Mouse (Mus musculus): Measurements from ENCODE around the gene Bphl. TPM values are rescaled to one million over a fixed set of nuclear protein-coding genes. Genes with fewer than 3 reads are reported as not detected.
"Not testable (repeated sequence)": the region's sequence is repeated elsewhere in the genome, so short reads cannot be mapped to it uniquely, and the experiment has no call there.

Gene Bphl
- polyA plus RNA-seq, 1 experiment from 2014 or later, result 168 TPM

- H3K9me3 ChIP-seq (replicated peaks; ENCODE audit: low read length), result no peaks in the 10 kb centered on the region
- WGBS, result 87% methylated on average over 9 of the region's 9 CpGs
These were observed 22.7 kb downstream of the Bphl start for GRCm38 (mm10) chr13:34060061-34060460.

GRCm38 (mm10) chr13:34062466-34062865 is 25.1 kb downstream of the Bphl start:
- 0 out of 2 replicates have a peak, but pooled peaks have one; percentile 29 for ATAC-seq (replicated peaks; ENCODE audit: low FRiP score, low read depth)

More at GRCm38 (mm10) chr13:34060061-34060460, 22.7 kb downstream of the Bphl start:
- no peak overlapping the region for H3K4me2 ChIP-seq (ENCODE audit: low read length)
- TF ChIP-seq CTCF (IDR thresholded peaks at IDR 0.05; ENCODE audit: low read depth), result no peak
- no peaks in the 10 kb centered on the region for H3K27me3 ChIP-seq (ENCODE audit: insufficient read depth, low read length)
- H3K4me1 ChIP-seq (replicated peaks; ENCODE audit: insufficient read depth, low read length), result no peaks in the 10 kb centered on the region
- no peak overlapping the region for H3K27ac ChIP-seq
- no peak overlapping the region for H3K4me3 ChIP-seq (replicated peaks; ENCODE audit: low read depth, low read length)
- DNase-seq (ENCODE audit: low spot score) (no peak), ATAC-seq (replicated peaks; ENCODE audit: low FRiP score, low read depth) (no peak)
- peaks cover 24% of the 10 kb centered on the region; the same call in 1 of the 2 replicates for H3K36me3 ChIP-seq (ENCODE audit: insufficient read depth, low read length)
- no peak overlapping the region for H3K9ac ChIP-seq (ENCODE audit: low read depth, low read length)

GRCm38 (mm10) chr13:34066351-34066750 is 29.0 kb downstream of the Bphl start:
- 48% methylated on average over 1 of the region's 1 CpGs for WGBS
- no peak overlapping the region for H3K9ac ChIP-seq (ENCODE audit: low read depth, low read length)
- no peak for TF ChIP-seq CTCF (IDR thresholded peaks at IDR 0.05; ENCODE audit: low read depth)
- H3K27me3 ChIP-seq (ENCODE audit: insufficient read depth, low read length), result no peaks in the 10 kb centered on the region
- ATAC-seq (replicated peaks; ENCODE audit: low FRiP score, low read depth) (no peak), DNase-seq (ENCODE audit: low spot score) (no peak)
- H3K4me1 ChIP-seq (replicated peaks; ENCODE audit: insufficient read depth, low read length), result no peaks in the 10 kb centered on the region
- 0 out of 2 replicates have a peak, but pooled peaks cover 9% of the 10 kb centered on the region for H3K36me3 ChIP-seq (ENCODE audit: insufficient read depth, low read length)
- H3K27ac ChIP-seq, result no peak overlapping the region
- no peaks in the 10 kb centered on the region for H3K9me3 ChIP-seq (replicated peaks; ENCODE audit: low read length)
- H3K4me2 ChIP-seq (ENCODE audit: low read length), result no peak overlapping the region
- no peak overlapping the region for H3K4me3 ChIP-seq (replicated peaks; ENCODE audit: low read depth, low read length)

More at GRCm38 (mm10) chr13:34062466-34062865, 25.1 kb downstream of the Bphl start:
- H3K27ac ChIP-seq, result no peak overlapping the region
- no peaks in the 10 kb centered on the region for H3K9me3 ChIP-seq (replicated peaks; ENCODE audit: low read length)
- no peaks in the 10 kb centered on the region for H3K27me3 ChIP-seq (ENCODE audit: insufficient read depth, low read length)
- no peak for DNase-seq (ENCODE audit: low spot score)
- 0 out of 2 replicates have a peak, but pooled peaks cover 19% of the 10 kb centered on the region for H3K36me3 ChIP-seq (ENCODE audit: insufficient read depth, low read length)
- TF ChIP-seq CTCF (IDR thresholded peaks at IDR 0.05; ENCODE audit: low read depth), result no peak
- WGBS, result 80% methylated on average over 10 of the region's 10 CpGs
- no peak overlapping the region for H3K4me2 ChIP-seq (ENCODE audit: low read length)
- H3K9ac ChIP-seq (ENCODE audit: low read depth, low read length), result no peak overlapping the region
- H3K4me3 ChIP-seq (replicated peaks; ENCODE audit: low read depth, low read length), result no peak overlapping the region
- H3K4me1 ChIP-seq (replicated peaks; ENCODE audit: insufficient read depth, low read length), result no peaks in the 10 kb centered on the region

GRCm38 (mm10) chr13:34070296-34070695 is 32.9 kb downstream of the Bphl start:
- no peaks in the 10 kb centered on the region for H3K9me3 ChIP-seq (replicated peaks; ENCODE audit: low read length)
- no peak overlapping the region for H3K4me2 ChIP-seq (ENCODE audit: low read length)
- H3K9ac ChIP-seq (ENCODE audit: low read depth, low read length), result no peak overlapping the region
- ATAC-seq (replicated peaks; ENCODE audit: low FRiP score, low read depth) (no peak; the same call in 1 of the 2 replicates), DNase-seq (ENCODE audit: low spot score) (no peak)
- no peaks in the 10 kb centered on the region for H3K27me3 ChIP-seq (ENCODE audit: insufficient read depth, low read length)
- 0 out of 2 replicates have a peak, but pooled peaks cover 4% of the 10 kb centered on the region for H3K36me3 ChIP-seq (ENCODE audit: insufficient read depth, low read length)
- H3K4me3 ChIP-seq (replicated peaks; ENCODE audit: low read depth, low read length), result no peak overlapping the region
- no peak for TF ChIP-seq CTCF (IDR thresholded peaks at IDR 0.05; ENCODE audit: low read depth)
- H3K4me1 ChIP-seq (replicated peaks; ENCODE audit: insufficient read depth, low read length), result no peaks in the 10 kb centered on the region
- WGBS, result 47% methylated on average over 4 of the region's 4 CpGs
- no peak overlapping the region for H3K27ac ChIP-seq

GRCm38 (mm10) chr13:34071836-34072235 is 34.4 kb downstream of the Bphl start:
- TF ChIP-seq CTCF (IDR thresholded peaks at IDR 0.05; ENCODE audit: low read depth), result no peak
- WGBS, result 91% methylated on average over 6 of the region's 6 CpGs
- Histone ChIP-seq H3K36me3 (ENCODE audit: insufficient read depth, low read length) (0 out of 2 replicates have a peak, but pooled peaks cover 3% of the 10 kb centered on the region), H3K27ac (no peak overlapping the region), H3K27me3 (ENCODE audit: insufficient read depth, low read length) (no peaks in the 10 kb centered on the region), H3K4me1 (replicated peaks; ENCODE audit: insufficient read depth, low read length) (peaks cover 5% of the 10 kb centered on the region), H3K4me3 (replicated peaks; ENCODE audit: low read depth, low read length) (no peak overlapping the region), H3K4me2 (ENCODE audit: low read length) (no peak overlapping the region), H3K9me3 (replicated peaks; ENCODE audit: low read length) (no peaks in the 10 kb centered on the region), H3K9ac (ENCODE audit: low read depth, low read length) (no peak overlapping the region)
- no peak for ATAC-seq (replicated peaks; ENCODE audit: low FRiP score, low read depth)
- DNase-seq (ENCODE audit: low spot score), result no peak

GRCm38 (mm10) chr13:34072847-34073246 is 35.5 kb downstream of the Bphl start:
- Histone ChIP-seq H3K36me3 (ENCODE audit: insufficient read depth, low read length) (no peaks in the 10 kb centered on the region), H3K9ac (ENCODE audit: low read depth, low read length) (no peak overlapping the region), H3K4me1 (replicated peaks; ENCODE audit: insufficient read depth, low read length) (peaks cover 11% of the 10 kb centered on the region), H3K27ac (no peak overlapping the region), H3K4me3 (replicated peaks; ENCODE audit: low read depth, low read length) (no peak overlapping the region), H3K4me2 (ENCODE audit: low read length) (no peak overlapping the region), H3K27me3 (ENCODE audit: insufficient read depth, low read length) (no peaks in the 10 kb centered on the region), H3K9me3 (replicated peaks; ENCODE audit: low read length) (no peaks in the 10 kb centered on the region)
- DNase-seq (ENCODE audit: low spot score), result no peak
- no peak for TF ChIP-seq CTCF (IDR thresholded peaks at IDR 0.05; ENCODE audit: low read depth)
- 72% methylated on average over 3 of the region's 3 CpGs for WGBS
- no peak for ATAC-seq (replicated peaks; ENCODE audit: low FRiP score, low read depth)

GRCm38 (mm10) chr13:34074441-34074840 is 37.0 kb downstream of the Bphl start:
- peaks cover 14% of the 10 kb centered on the region for H3K4me1 ChIP-seq (replicated peaks; ENCODE audit: insufficient read depth, low read length)
- ATAC-seq (replicated peaks; ENCODE audit: low FRiP score, low read depth); H3K4me2 ChIP-seq (ENCODE audit: low read length); H3K27me3 ChIP-seq (ENCODE audit: insufficient read depth, low read length); DNase-seq (ENCODE audit: low spot score); H3K4me3 ChIP-seq (replicated peaks; ENCODE audit: low read depth, low read length); H3K9me3 ChIP-seq (replicated peaks; ENCODE audit: low read length); H3K9ac ChIP-seq (ENCODE audit: low read depth, low read length); H3K27ac ChIP-seq; H3K36me3 ChIP-seq (ENCODE audit: insufficient read depth, low read length): not testable (repeated sequence)
- 96% methylated on average over 9 of the region's 17 CpGs for WGBS

GRCm38 (mm10) chr13:34075893-34076292 is 38.5 kb downstream of the Bphl start:
- not testable (repeated sequence) for H3K4me3 ChIP-seq (replicated peaks; ENCODE audit: low read depth, low read length); H3K27me3 ChIP-seq (ENCODE audit: insufficient read depth, low read length); H3K9ac ChIP-seq (ENCODE audit: low read depth, low read length); DNase-seq (ENCODE audit: low spot score); H3K27ac ChIP-seq; H3K4me2 ChIP-seq (ENCODE audit: low read length); H3K9me3 ChIP-seq (replicated peaks; ENCODE audit: low read length); H3K36me3 ChIP-seq (ENCODE audit: insufficient read depth, low read length); ATAC-seq (replicated peaks; ENCODE audit: low FRiP score, low read depth)
- WGBS, result 85% methylated on average over 6 of the region's 6 CpGs
- H3K4me1 ChIP-seq (replicated peaks; ENCODE audit: insufficient read depth, low read length), result peaks cover 14% of the 10 kb centered on the region

Measured in kidney, postnatal 0 days (tissue).